4 mouse cellular contexts compared by ENCODE assay signal in genomic region chr3:152314666-152315065, GRCm38 (mm10). TPM values are rescaled to one million over a fixed set of nuclear protein-coding genes. Genes with fewer than 3 reads are reported as not detected.
DNase-seq lines count a peak whose midpoint lies in the region; ATAC-seq lines count a peak whose summit lies in the region.

No protein-coding gene starts in this region.

- DNase-seq in CD4-positive, CD25-positive, alpha-beta regulatory T cell, adult 2 months (ENCODE audit: low read depth, low spot score) = peak; percentile 11

- peak; percentile 49; the same call in 1 of the 2 replicates for ATAC-seq in erythroid progenitor cell, adult 5-6 weeks (replicated peaks; ENCODE audit: low FRiP score, poor library complexity, severe bottlenecking)
- 0 out of 2 replicates have a peak, but pooled peaks have one; percentile 61 for ATAC-seq in monocyte, adult 5-6 weeks (replicated peaks; ENCODE audit: insufficient number of reproducible peaks, low FRiP score, low TSS enrichment, poor library complexity, severe bottlenecking)
- peak; percentile 20; the same call in 1 of the 2 replicates for ATAC-seq in neutrophil, adult 5-6 weeks (ENCODE audit: extremely low read depth, insufficient number of reproducible peaks, low FRiP score, poor library complexity, severe bottlenecking)

RNA-seq across cellular contexts. Expression of gene Miga1, which starts 25.5 kb away (rescaled TPM):
- 2.1 and 6.5 TPM in 2 replicates for total RNA-seq in erythroid progenitor cell, adult 5-6 weeks (2015; ENCODE audit: low replicate concordance)
- total RNA-seq in erythroid progenitor cell, adult 5-6 weeks (2017; ENCODE audit: low replicate concordance) = 2.3 and 3.3 TPM in 2 replicates
- 5.5 to 13.6 TPM (median 5.7 TPM) in 3 replicates for total RNA-seq in monocyte, adult 5-6 weeks (2017)
- total RNA-seq in neutrophil, adult 5-6 weeks (2017) = 20.9 and 23.4 TPM in 2 replicates

RNA-seq across cellular contexts. Expression of gene Usp33, which starts 31.6 kb away (rescaled TPM):
- 56.6 and 66.7 TPM in 2 replicates for total RNA-seq in erythroid progenitor cell, adult 5-6 weeks (2015; ENCODE audit: low replicate concordance)
- 82.3 and 102 TPM in 2 replicates for total RNA-seq in erythroid progenitor cell, adult 5-6 weeks (2017; ENCODE audit: low replicate concordance)
- total RNA-seq in monocyte, adult 5-6 weeks (2017) = 89.3 to 119 TPM (median 109 TPM) in 3 replicates
- 114 and 121 TPM in 2 replicates for total RNA-seq in neutrophil, adult 5-6 weeks (2017)

RNA-seq across cellular contexts. Expression of gene Nexn, which starts 48.5 kb away (rescaled TPM):
- not detected in 2 replicates for total RNA-seq in erythroid progenitor cell, adult 5-6 weeks (2015; ENCODE audit: low replicate concordance)
- not detected in 2 replicates for total RNA-seq in erythroid progenitor cell, adult 5-6 weeks (2017; ENCODE audit: low replicate concordance)
- not detected in 3 replicates for total RNA-seq in monocyte, adult 5-6 weeks (2017)
- 0.35 TPM in 1 of 2 replicates, not detected in the other for total RNA-seq in neutrophil, adult 5-6 weeks (2017)

Comparison
In these comparisons a context has a peak if more than half of its experiments do, and no peak if none do; other contexts are left out.
1. Peak in every context shown above with its lines: DNase-seq and ATAC-seq.